Mouse (Mus musculus) erythroblast, adult 5-6 weeks (primary cell): ENCODE results near the gene Pctp. TPM values are rescaled to one million over a fixed set of nuclear protein-coding genes. Genes with fewer than 3 reads are reported as not detected.

Experiments
- ATAC-seq: replicated peaks from 2 replicates; pipeline ENCODE4 v1.8.0; 2016; ENCODE audit warnings: moderate number of reproducible peaks, mild to moderate bottlenecking, moderate TSS enrichment, inconsistent platforms; ENCODE audit not compliant: poor library complexity, low FRiP score, severe bottlenecking
- total RNA-seq, 2 experiments: library from RNA; stranded (forward) in 1 of 2; stranded (reverse) in 1 of 2; fragments of 150-400 nt in 1 of 2; fragments of 200-764, 138-1000 nt in 1 of 2; gene quantifications; 2 replicates each; pipeline versions ENCODE4 v1.2.3 to v1.2.4; 2015 to 2017; ENCODE audit warnings: low replicate concordance in 2 of 2

Pctp gene
- total RNA-seq, 2 experiments from 2014 or later = 0.77 to 2.4 TPM

DNA sequence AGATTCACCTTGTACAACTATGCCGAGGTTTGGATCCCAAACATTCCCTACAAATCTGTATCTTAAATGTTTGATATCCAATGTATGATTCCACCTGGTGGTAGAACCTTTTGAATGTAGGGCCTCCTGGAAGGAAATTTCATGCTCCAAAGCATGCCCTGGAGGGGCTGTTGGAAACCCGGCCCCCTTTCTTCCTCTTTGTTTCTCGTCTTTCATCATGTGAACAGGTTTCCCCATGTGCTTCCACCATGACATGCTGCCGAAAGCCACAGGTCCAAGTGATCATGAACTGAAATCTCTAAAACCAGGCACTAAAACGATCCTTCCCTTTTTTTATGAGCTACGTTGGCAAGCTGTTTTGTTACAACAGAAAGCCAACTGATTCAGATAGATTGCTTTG, 11.0 kb upstream of the Pctp start:
- no peak for ATAC-seq

DNA sequence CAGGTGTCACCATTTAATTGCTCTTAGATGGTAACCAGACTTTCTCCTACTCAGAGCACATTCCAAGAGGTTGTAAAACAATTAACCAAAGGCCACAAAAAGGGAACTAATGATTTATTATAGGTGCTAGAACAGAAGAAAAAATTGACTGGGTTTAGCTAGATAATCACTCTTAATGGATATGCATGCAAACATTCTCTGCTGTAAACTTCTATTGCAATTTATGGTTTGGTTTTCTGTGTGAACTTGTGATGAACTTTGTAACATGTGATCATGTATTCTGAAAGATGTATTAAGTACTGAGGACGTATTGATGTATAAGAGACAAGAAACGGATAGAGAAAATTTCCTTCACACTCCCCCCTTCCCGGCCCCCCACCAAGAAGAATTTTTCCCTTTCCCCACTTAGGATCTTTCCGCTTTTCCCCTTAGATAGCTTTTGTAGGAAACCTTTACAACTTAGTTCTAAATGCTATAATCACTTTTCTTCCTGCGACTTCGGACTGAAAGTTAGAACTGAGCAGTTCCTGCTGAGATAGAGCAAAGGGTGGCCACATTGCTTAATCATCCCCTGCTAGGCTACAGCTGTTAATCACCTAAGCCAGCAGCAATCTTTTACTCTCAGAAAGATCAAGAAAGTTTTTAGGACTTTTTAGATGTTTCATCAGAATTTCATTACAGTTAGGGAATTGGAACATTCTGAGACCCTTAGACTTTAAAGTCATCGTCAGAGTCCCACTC, 5.3 kb upstream of the Pctp start:
- no peak for ATAC-seq

DNA sequence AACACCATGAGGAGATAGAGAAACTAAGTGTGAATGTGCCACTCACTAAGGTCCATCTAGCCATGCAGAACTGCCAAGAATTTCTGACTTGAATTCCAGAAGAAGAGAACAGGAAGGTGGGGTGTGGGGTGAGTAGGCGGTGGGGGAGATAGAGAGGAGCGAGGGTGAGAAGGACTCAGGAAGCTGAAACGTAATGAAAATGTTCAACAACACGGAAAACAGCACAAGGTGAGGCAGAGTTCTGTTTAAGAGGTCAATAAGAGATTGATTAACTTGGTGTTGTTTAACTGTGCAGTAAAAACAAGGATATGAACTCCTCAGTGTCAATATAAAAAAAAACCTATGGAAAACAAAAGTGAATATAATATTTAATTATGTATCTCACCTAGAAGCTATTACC, 3.4 kb upstream of the Pctp start:
- ATAC-seq = no peak

DNA sequence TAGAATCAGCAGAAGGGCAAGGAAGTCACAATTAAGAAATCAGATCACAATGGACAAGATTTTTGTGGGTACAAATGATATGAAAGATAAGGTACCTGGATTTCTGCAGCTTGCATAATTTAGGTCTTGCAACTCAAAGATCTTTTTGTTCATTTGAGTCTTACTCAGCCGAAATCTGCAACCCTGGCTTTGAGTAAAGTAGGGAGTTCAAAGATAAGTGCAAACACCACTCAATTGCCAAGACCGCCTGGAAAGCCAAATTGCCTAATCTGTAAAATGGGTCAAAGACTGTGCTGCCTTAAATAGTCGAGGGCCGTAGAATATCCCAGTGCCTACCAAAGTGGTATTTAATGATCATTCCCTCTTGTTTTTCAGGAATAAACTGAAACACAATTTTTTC, 692 bp upstream of the Pctp start:
- ATAC-seq = no peak

DNA sequence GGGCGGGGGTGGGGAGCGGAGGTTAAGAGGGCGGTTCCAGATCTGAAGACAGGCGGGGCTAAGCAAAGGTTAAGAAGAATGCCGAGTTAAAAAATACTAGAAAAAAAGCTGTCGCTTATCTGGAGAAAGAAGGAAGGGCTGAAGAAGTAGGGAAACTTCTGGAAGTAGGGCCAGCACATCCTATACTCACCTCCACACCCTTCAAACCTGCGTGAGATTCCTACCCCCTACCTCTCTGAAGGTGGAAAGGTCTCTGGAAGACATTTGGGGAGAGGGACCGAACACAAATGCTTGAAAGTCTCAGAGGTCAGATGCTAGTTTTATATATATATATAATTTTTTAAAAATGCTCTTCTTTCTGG, 274 bp upstream of the Pctp start:
- ATAC-seq = no peak

DNA sequence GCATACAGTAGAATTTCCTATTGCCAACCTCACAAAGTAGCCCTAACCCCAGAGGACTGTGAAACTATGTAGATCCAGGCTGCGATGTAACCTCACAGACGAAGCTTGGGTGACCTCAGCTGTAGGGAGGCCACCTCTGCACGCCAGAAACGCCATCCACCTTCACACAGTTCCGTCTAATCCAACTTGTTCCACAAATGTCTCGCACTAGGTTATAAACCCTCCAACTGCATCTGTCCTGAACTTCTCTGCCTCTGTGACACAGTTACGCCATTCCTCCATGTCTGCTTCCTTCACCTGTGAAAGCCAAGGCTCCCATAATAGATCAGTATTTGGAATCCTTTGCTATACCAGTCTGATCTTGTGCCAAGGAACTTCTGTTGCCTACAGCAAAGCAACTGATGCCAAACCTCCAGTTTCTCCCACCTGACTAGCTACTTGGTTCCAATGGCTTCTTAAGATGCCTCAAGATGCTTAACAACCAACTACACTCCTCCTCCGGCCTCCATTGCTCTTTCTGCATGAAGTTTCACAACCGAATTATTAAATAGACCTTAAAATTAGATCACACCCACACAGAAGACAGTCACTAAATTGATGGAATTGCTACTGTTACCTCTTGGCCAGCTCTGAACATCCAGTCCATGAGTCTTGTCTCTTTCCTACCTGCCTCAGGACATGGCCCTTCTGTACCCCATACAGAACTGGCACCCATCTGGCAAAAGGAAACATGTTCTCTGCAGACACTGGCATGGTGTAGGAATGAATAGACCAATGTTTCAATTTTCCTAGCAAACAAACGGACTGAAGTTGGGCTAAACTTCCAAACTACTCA, 1.1 kb downstream of the Pctp start:
- ATAC-seq = no peak

DNA sequence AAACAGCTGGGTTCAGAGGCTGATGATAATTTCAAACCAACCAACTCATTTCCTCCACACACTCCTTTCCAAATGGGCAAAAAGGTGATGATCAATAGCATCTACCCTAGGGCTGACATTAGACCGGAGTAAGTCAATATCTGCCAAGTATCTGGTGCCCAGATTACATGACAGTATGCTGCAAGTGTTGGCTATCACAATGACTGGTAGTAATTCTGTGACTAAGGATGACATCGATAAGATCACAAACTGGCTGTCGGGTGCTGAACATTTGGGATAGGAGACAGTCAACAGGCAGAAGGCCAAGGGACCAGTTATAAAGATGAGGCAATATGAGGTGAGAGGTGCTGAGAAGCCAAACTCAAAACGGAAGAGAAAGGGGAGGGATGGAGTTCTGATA, 2.0 kb downstream of the Pctp start:
- ATAC-seq = no peak

DNA sequence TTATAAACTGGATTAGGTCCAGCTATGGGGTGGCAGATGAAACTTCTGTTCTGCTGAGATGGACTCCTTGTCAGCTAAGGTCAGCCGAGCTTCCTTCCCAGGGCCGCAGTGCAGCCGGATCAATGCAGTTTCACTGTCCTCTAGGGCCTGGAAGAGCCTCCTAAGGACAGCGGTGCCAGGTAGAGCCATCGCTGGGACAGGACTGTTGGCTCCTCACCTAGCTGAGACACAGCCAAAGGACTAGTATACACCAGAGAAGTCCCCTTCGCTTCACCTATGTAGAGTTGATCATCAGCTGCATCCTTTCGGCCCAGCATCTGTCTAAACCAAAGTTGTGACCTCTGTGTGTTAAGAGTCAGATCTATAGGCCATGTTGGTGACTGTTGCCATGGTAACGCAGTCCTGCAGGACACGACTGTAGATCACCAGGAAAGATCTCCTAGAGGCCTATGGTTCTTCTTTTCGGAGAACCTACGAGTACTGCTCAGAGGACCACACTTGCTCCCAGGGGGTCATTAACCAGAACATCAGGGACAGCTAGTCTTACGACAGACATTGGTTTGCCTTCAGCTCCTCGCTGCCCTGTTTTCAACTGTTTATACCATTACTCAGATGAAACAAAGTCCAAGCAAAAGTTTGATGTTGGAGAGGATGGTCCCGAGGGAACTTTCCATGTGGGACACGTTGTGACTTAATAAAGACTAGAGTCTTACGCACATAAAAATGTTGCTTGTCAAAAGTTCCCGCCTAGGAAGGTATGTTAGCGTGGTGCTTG, 3.5 kb downstream of the Pctp start:
- no peak for ATAC-seq

DNA sequence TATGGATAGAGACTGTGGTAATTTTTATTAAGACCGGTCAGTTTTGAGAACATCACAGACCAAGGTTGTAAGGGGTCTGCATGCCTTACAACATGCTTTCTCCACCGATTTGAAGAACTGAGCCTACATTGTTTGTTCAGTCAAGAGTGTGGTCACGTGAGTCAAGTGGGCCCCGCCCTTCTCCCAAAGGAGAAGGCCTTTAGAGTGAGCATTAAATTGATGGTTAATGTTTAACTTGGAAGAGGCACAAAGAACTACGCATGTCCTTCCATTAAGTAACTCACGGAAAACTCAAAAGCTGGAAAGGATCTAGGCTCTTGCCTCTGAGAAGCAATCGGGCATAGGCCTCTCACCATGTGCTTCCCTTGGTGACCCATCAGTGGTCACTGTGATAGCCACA, 5.8 kb downstream of the Pctp start:
- no peak for ATAC-seq

DNA sequence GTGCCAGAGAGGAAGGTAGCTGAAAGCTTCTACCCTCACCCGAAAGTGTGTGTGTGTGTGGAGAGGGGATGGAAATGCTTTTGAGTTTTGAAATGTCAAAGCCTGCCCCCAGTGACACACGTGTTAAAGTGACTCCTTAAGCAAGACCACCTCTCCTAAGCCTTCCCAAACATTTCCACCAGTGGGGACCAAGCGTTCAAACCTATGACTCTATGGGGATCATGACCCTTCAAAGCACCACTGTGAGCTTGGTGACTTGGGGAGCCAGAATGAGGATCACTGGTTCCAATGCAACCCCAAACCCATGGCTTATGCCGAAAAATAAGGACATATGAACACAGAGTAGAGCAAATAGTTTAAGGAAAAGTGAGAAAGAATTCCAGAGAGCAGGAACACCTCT, 6.3 kb downstream of the Pctp start:
- ATAC-seq = no peak

DNA sequence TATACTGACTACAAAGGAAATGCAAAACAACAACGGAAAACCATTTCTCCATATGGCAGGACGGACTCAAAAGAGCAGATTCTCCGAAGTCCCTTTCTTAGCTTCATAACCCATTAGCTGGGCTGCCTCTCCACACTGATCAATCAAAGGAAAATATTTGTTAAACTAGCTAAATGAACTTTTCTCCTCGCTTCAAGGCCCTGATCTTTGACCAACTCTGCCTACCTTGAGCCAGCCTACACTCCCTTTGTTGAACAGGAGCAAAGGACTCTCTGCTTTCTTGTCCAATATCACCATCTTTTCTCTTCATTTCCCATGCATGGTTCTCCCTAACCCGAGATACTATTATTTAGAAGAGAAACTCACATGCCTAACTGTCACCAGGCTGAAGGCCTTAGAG, 7.1 kb downstream of the Pctp start:
- no peak for ATAC-seq

DNA sequence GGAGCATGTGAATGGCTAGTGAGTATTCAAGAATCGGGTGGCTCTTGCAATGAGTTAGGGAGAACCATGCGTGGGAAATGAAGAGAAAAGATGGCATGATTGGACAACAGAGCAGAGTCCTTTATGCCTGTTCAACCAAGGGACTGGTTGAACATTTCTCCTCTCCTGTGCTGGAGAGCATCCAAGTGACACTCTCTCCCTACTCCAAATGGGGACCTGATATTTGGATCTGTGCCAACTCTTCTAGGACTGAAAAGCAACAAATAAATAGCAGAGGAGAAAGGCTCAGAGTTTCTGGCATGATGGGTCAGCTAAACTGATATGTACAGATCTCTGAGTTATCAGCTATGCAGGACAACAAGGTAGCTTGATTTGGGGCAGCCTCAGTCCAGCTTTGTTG, 8.0 kb downstream of the Pctp start:
- no peak for ATAC-seq

DNA sequence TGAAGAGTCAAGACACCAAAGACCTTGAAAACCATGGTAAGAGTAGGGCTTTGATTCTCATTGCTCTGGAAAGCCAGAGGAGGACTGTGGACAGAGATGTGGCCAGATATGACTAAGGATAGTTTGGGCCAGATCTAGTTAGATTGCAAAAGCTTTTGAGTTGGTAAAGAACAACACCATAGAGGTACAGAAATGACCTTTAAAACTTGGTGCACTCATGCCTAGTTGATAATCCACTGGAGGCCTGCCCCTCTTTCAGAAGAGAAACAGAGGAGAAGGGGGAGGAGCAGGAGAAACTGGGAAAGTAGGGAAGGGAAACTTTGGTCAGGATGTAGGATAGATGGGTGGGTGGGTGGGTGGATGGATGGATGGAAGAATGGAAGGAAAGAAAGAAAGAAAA, 11.0 kb downstream of the Pctp start:
- no peak for ATAC-seq

DNA sequence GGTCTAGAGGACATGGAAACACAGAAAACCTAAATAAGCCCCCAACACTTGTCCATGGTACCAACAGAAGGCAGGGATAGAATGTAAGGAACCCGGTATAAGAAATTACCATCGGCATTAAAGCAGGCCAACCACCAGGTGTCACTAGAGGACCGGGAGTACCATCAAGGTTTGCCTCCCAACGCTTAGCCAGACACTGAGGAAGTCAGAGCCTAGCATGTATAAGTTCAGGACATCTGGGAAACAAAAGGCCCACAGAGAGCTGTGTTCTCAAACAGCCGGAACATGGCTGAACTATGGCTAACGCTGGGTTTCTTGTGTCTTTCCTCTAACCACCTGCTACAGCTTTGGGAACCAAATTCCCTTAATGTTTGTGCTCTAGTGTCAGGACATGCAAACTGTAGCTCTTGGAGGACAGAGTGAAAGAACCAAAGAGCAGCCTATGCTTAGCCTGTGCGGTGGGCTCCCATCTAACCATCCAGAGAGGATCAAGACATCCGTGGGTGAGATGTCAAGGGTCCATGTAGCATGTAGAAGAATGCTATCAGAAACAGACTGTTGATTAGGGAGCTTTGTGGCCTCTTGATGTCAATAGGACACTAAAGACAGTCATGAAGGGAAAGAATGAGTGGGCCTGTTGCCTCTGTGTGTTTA, 13.6 kb downstream of the Pctp start:
- peak; percentile 59; the same call in 1 of the 2 replicates for ATAC-seq

DNA sequence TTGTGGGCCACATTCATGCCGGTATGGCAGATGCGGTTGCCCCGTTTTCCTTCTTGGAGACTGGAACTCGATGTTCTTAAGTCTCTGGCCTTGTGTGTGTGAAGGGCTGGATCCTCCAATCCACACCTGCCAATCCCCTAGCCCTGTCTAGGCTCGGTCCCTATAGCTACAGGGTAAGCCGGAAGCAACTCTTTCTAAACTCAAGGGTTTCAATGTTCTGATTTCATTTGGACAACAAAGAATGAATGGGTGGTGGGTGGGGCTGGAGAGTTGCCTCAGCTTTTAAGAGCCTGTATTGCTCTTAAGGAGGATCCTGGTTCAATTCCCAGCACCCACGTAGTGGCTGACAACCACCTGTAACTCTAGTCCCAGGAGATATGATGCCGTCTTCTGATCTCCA, 16.2 kb downstream of the Pctp start:
- ATAC-seq = no peak

DNA sequence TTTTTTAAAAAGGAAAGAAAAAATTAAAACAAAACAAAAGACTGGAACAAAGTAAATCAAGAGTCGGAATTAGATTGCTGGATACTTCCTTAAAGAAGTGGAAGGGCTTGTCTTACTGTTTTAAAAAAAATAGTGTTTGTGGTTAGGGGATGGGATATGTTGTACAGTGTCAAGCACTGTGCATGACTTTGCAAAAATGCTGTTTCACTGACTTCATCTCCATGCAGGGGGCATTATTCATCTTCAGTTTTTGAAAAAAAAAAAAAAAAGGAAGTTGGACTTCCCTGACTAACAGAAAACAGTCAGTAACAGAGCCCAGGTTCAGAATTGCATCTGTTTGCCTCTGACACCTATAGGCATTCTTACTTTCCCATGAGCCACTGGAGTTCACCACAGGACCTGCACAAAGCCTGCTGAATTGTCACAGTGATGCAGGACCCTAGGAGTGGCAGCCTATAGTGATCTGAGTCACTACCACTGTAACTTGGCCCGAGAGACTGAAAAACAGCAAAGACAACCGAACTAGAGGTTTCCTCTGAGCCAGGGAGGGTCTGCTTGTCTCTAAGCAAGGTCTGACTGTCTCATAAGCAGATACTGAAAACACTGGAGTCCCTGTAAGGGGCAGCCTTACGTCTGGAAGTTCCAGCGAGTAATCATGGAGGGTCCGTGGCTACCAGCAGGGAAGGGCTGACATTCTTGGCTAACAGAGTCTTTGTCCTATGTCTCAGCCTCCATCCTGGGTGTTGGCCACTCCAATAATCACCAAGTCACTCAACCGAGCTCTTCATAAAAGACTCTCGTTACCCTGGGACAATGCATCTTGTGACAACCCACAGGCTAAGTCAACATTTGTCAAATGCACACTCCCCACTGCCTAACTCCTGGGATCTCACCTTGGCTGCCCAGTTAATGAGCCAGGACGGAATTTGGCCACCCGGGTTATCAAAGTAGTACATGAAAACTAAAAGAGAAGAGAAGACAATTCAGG, 17.2 kb downstream of the Pctp start:
- no peak for ATAC-seq

DNA sequence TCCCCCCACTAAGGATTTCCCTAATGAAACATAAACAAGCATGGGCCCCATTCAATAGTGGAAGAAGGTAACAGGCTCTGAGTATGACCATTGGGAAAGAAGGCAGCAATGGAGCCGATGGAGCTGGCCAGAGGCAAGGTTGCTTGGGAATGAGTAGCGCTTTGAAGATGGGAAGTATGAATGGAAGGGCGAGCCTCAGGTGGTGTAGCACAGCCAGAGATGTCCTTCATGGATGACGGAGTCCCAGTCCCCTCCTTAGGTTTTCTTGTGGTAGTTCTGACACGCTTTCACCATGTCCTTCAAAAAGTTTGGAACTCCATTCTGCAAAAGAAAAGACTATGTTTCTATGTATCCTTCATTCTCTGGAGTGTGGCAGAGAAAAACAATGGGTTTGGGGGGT, 18.3 kb downstream of the Pctp start:
- ATAC-seq = no peak

DNA sequence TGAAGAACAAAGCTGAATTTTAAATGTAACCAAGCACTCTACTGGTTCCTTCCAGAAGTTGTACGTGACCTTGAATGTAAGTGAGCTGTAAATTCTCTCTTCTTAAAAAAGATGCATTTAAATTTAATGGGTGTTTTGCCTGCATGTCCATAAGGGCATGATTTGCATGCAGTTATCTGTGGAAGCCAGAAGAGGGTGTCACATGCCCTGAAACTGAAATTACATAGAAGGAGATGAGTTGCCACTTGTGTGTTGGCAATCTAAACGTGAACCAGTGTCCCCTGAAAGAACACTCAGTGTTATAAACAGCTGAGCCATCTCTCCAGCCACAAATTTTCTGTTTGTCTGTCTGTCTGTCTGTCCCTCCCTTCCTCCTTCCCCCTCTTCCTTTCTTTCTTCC, 19.8 kb downstream of the Pctp start:
- no peak for ATAC-seq

DNA sequence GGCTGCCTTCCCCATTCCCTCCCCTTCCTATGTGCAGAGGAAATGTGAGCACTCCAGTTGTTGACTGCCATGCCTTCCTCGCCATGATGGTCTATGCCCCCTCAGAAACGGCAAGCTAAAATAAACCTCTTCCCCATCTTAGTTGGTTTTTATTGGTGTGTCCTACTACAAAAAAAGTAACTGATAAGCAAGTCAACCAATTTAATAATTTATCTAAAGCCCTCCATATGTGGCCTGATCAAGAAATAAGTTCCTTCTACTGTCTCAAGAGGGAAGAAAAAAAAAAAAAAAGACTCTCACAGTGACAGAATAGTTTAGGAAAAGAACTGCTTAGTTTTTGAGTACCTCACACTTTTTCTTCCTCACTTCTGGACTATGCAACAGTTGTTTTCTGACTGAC, 22.6 kb downstream of the Pctp start:
- ATAC-seq = no peak
